Mouse (Mus musculus): ENCODE results near the gene Hoxd13.

DNA sequence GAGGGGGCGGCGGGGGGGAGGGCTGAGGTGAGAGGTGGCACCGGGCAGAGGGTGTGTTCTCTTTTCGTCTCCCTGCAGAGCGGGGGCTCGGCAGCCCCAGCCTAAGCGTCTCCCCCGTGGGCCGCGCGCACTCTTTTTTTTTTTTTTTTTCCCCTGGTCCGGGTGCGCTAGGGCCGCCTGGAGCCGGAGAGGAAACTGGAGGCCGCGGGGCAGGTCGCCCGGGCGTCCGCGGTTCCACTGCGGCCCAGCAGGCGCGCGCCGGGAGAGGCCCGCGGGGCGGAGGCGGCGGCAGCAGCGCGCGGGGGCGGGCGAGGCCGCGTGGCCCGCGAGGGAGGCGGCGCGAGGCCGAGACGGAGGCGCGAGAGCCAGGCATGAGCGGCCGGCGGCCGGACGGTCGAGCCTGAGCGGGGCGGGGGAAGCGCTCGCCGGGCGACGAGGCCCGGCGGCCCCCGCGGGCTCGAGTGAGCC lies 36.9 kb downstream of the Hoxd13 start:
- TF ChIP-seq CTCF (IDR thresholded peaks at IDR 0.05; ENCODE audit: low read depth) = no peak
- no peak for TF ChIP-seq EP300 (IDR thresholded peaks at IDR 0.05; ENCODE audit: low read depth)
